Mouse (Mus musculus): Measurements from ENCODE around the gene Blzf1. TPM values are rescaled to one million over a fixed set of nuclear protein-coding genes. Genes with fewer than 3 reads are reported as not detected.

Blzf1 gene
- polyA plus RNA-seq, 1 experiment: 7.4 TPM

GRCm38 (mm10) chr1:164260171-164261028, 46.9 kb downstream of the Blzf1 start:
- TF ChIP-seq POLR2A (IDR thresholded peaks at IDR 0.05; ENCODE audit: borderline replicate concordance, control insufficient read depth, low read depth, low read length): no peak
- no peak for TF ChIP-seq CTCF (IDR thresholded peaks at IDR 0.05; ENCODE audit: control insufficient read depth, insufficient read depth, low read length)
- 79% methylated on average over 16 of the region's 16 CpGs for WGBS
- Histone ChIP-seq H3K27ac (ENCODE audit: control insufficient read depth, insufficient read depth, low read depth, low read length, poor library complexity) (no peak overlapping the region), H3K4me1 (ENCODE audit: control insufficient read depth, insufficient read depth, low read length) (no peaks in the 10 kb centered on the region), H3K4me3 (replicated peaks; ENCODE audit: control insufficient read depth, low read depth, low read length) (no peak overlapping the region)

GRCm38 (mm10) chr1:164254836-164255235, 52.5 kb downstream of the Blzf1 start:
- 65% methylated on average over 3 of the region's 3 CpGs for WGBS
- Histone ChIP-seq H3K4me1 (ENCODE audit: control insufficient read depth, insufficient read depth, low read length) (no peaks in the 10 kb centered on the region; the same call in 1 of the 2 replicates), H3K4me3 (replicated peaks; ENCODE audit: control insufficient read depth, low read depth, low read length) (no peak overlapping the region), H3K27ac (ENCODE audit: control insufficient read depth, insufficient read depth, low read depth, low read length, poor library complexity) (no peak overlapping the region)
- TF ChIP-seq POLR2A (IDR thresholded peaks at IDR 0.05; ENCODE audit: borderline replicate concordance, control insufficient read depth, low read depth, low read length) (no peak), CTCF (IDR thresholded peaks at IDR 0.05; ENCODE audit: control insufficient read depth, insufficient read depth, low read length) (no peak)

DNA sequence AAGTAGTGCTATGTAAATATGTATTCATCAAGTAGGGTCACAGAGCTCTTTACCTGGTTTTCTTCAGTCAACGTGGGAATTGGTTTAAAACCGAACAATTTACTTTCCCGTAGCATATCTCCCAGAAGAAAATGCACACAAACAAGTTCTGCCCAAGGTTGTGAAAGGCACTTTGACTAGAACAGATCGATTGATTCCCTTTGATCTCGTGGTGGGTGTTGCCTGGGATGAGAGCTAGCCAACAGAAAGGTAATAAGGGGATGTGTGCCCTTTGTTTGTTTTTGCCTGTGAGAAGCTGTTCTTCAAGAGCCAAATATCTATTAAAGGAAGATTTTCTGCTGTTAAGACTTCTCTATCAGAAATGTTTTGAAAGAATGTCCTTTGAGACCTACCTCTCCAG, 54.7 kb downstream of the Blzf1 start:
- H3K27ac ChIP-seq (ENCODE audit: control insufficient read depth, insufficient read depth, low read depth, low read length, poor library complexity): no peak overlapping the region
- H3K4me3 ChIP-seq (replicated peaks; ENCODE audit: control insufficient read depth, low read depth, low read length): no peak overlapping the region
- TF ChIP-seq POLR2A (IDR thresholded peaks at IDR 0.05; ENCODE audit: borderline replicate concordance, control insufficient read depth, low read depth, low read length) (no peak), CTCF (IDR thresholded peaks at IDR 0.05; ENCODE audit: control insufficient read depth, insufficient read depth, low read length) (no peak)
- peaks cover 2% of the 10 kb centered on the region for H3K4me1 ChIP-seq (ENCODE audit: control insufficient read depth, insufficient read depth, low read length)
- 91% methylated on average over 5 of the region's 5 CpGs for WGBS

DNA sequence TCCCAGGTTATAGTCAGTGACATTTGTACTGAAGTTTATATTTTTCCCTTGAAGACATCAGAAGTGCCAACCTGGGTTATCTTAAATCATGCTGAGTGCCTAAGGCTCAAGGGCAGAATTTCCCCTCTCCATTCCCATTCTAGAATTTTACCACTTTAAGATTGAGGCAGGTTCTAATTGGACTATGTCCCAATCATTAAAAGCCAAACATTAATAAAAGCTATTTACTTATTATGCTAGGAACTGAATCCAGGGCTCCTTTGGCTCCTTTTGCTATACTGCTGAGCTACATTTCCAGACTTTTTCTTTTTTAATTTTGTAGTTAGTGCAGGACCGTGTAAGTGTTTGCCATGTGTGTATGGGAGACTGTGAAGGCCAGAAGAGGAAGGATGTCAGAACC, 55.9 kb downstream of the Blzf1 start:
- no peak overlapping the region for H3K4me3 ChIP-seq (replicated peaks; ENCODE audit: control insufficient read depth, low read depth, low read length)
- no peak overlapping the region for H3K27ac ChIP-seq (ENCODE audit: control insufficient read depth, insufficient read depth, low read depth, low read length, poor library complexity)
- peaks cover 2% of the 10 kb centered on the region for H3K4me1 ChIP-seq (ENCODE audit: control insufficient read depth, insufficient read depth, low read length)
- 89% methylated on average over 1 of the region's 1 CpGs for WGBS
- TF ChIP-seq CTCF (IDR thresholded peaks at IDR 0.05; ENCODE audit: control insufficient read depth, insufficient read depth, low read length) (no peak), POLR2A (IDR thresholded peaks at IDR 0.05; ENCODE audit: borderline replicate concordance, control insufficient read depth, low read depth, low read length) (no peak)

- WGBS: 52% methylated on average over 8 of the region's 8 CpGs
- Histone ChIP-seq H3K4me3 (replicated peaks; ENCODE audit: control insufficient read depth, low read depth, low read length) (no peak overlapping the region), H3K27ac (ENCODE audit: control insufficient read depth, insufficient read depth, low read depth, low read length, poor library complexity) (no peak overlapping the region), H3K4me1 (ENCODE audit: control insufficient read depth, insufficient read depth, low read length) (peaks cover 2% of the 10 kb centered on the region)
- TF ChIP-seq POLR2A (IDR thresholded peaks at IDR 0.05; ENCODE audit: borderline replicate concordance, control insufficient read depth, low read depth, low read length) (no peak), CTCF (IDR thresholded peaks at IDR 0.05; ENCODE audit: control insufficient read depth, insufficient read depth, low read length) (no peak)
These were observed 56.7 kb downstream of the Blzf1 start for GRCm38 (mm10) chr1:164250391-164251150.

DNA sequence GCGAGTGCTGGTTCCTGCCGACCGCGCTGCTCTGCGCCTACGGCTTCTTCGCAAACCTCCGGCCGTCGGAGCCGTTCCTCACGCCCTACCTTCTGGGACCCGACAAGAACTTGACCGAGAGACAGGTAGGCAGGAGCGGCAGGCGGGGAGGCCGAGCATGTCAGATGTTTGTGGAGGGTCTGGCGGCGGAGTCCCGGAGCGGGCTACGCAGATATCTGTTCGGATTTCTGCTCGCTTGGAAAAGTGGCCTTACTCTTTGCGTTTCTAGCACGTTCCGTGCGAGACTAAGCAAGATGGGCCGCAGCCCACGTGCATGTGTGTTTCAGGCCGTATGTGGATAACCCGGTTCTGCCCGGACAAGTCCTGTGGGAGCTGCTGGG, 58.0 kb downstream of the Blzf1 start:
- H3K4me1 ChIP-seq (ENCODE audit: control insufficient read depth, insufficient read depth, low read length): peaks cover 2% of the 10 kb centered on the region
- TF ChIP-seq POLR2A (IDR thresholded peaks at IDR 0.05; ENCODE audit: borderline replicate concordance, control insufficient read depth, low read depth, low read length) (no peak), CTCF (IDR thresholded peaks at IDR 0.05; ENCODE audit: control insufficient read depth, insufficient read depth, low read length) (no peak)
- peak overlapping the region; percentile 80; the same call in 1 of the 2 replicates for H3K27ac ChIP-seq (ENCODE audit: control insufficient read depth, insufficient read depth, low read depth, low read length, poor library complexity)
- peak overlapping the region; percentile 87 for H3K4me3 ChIP-seq (replicated peaks; ENCODE audit: control insufficient read depth, low read depth, low read length)
- WGBS: under 1% methylated on average over 33 of the region's 33 CpGs

GRCm38 (mm10) chr1:164248465-164249331, 58.6 kb downstream of the Blzf1 start, which contains the start of gene Slc19a2:
Gene Slc19a2, plus strand, starts transcription at chr1:164249046.
- H3K4me3 ChIP-seq (replicated peaks; ENCODE audit: control insufficient read depth, low read depth, low read length): peak within 1 kb of the TSS; percentile 98
- TF ChIP-seq CTCF (IDR thresholded peaks at IDR 0.05; ENCODE audit: control insufficient read depth, insufficient read depth, low read length) (no peak), POLR2A (IDR thresholded peaks at IDR 0.05; ENCODE audit: borderline replicate concordance, control insufficient read depth, low read depth, low read length) (peak; percentile 79)
- H3K27ac ChIP-seq (ENCODE audit: control insufficient read depth, insufficient read depth, low read depth, low read length, poor library complexity): peak within 1 kb of the TSS; percentile 86
- WGBS: under 1% methylated on average over 75 of the region's 79 CpGs
- H3K4me1 ChIP-seq (ENCODE audit: control insufficient read depth, insufficient read depth, low read length): peaks cover 2% of the 10 kb centered on the region

All from bone marrow, adult 2 months (tissue).